Mouse (Mus musculus): ENCODE measurements around the gene Kdm6b. TPM values are rescaled to one million over a fixed set of nuclear protein-coding genes. Genes with fewer than 3 reads are reported as not detected.

Kdm6b gene
- polyA plus RNA-seq, 1 experiment from 2014 or later: 4.0 TPM

GRCm38 (mm10) chr11:69362479-69362878 lies 51.0 kb downstream of the Kdm6b start:
- peaks cover 6% of the 10 kb centered on the region for H3K36me3 ChIP-seq (replicated peaks)
- H3K9me3 ChIP-seq (replicated peaks): no peaks in the 10 kb centered on the region
- no peak overlapping the region for H3K9ac ChIP-seq
- peaks cover 35% of the 10 kb centered on the region for H3K27me3 ChIP-seq
- WGBS (ENCODE audit: insufficient replicate concordance): 89% methylated on average over 2 of the region's 2 CpGs
- peaks cover 30% of the 10 kb centered on the region for H3K4me1 ChIP-seq (replicated peaks)
- no peak overlapping the region for H3K4me2 ChIP-seq
- H3K4me3 ChIP-seq (replicated peaks): no peak overlapping the region
- no peak overlapping the region for H3K27ac ChIP-seq (replicated peaks)
- ATAC-seq (ENCODE audit: insufficient read depth): no peak

GRCm38 (mm10) chr11:69362021-69362420 lies 51.5 kb downstream of the Kdm6b start:
- no peak overlapping the region for H3K4me2 ChIP-seq
- no peak overlapping the region for H3K4me3 ChIP-seq (replicated peaks)
- H3K36me3 ChIP-seq (replicated peaks): peaks cover 9% of the 10 kb centered on the region
- peaks cover 25% of the 10 kb centered on the region for H3K4me1 ChIP-seq (replicated peaks)
- no peak for ATAC-seq (ENCODE audit: insufficient read depth)
- H3K27ac ChIP-seq (replicated peaks): no peak overlapping the region
- WGBS (ENCODE audit: insufficient replicate concordance): 69% methylated on average over 7 of the region's 7 CpGs
- H3K27me3 ChIP-seq: peaks cover 31% of the 10 kb centered on the region
- no peaks in the 10 kb centered on the region for H3K9me3 ChIP-seq (replicated peaks)
- no peak overlapping the region for H3K9ac ChIP-seq

- H3K4me3 ChIP-seq (replicated peaks): no peak overlapping the region
- H3K36me3 ChIP-seq (replicated peaks): peaks cover 27% of the 10 kb centered on the region
- H3K27ac ChIP-seq (replicated peaks): no peak overlapping the region
- H3K27me3 ChIP-seq: no peaks in the 10 kb centered on the region; the same call in 1 of the 2 replicates
- 69% methylated on average over 12 of the region's 12 CpGs for WGBS (ENCODE audit: insufficient replicate concordance)
- no peak overlapping the region for H3K4me2 ChIP-seq
- H3K9ac ChIP-seq: no peak overlapping the region
- no peaks in the 10 kb centered on the region for H3K9me3 ChIP-seq (replicated peaks)
- no peaks in the 10 kb centered on the region for H3K4me1 ChIP-seq (replicated peaks)
- ATAC-seq (ENCODE audit: insufficient read depth): no peak
Observed at GRCm38 (mm10) chr11:69357690-69358089, 55.8 kb downstream of the Kdm6b start.

- Histone ChIP-seq H3K4me3 (replicated peaks) (no peak overlapping the region), H3K9me3 (replicated peaks) (no peaks in the 10 kb centered on the region), H3K27ac (replicated peaks) (no peak overlapping the region), H3K36me3 (replicated peaks) (peaks cover 31% of the 10 kb centered on the region), H3K9ac (no peak overlapping the region), H3K4me1 (replicated peaks) (no peaks in the 10 kb centered on the region), H3K27me3 (no peaks in the 10 kb centered on the region; the same call in 1 of the 2 replicates), H3K4me2 (no peak overlapping the region)
- 68% methylated on average over 5 of the region's 5 CpGs for WGBS (ENCODE audit: insufficient replicate concordance)
- ATAC-seq (ENCODE audit: insufficient read depth): no peak
Observed at GRCm38 (mm10) chr11:69356544-69356943, 56.9 kb downstream of the Kdm6b start.

Other genes with a start within 250 kb of the Kdm6b start
- gene Alox8, start 215.8 kb downstream of the Kdm6b start, polyA plus RNA-seq (2015; fragmentation: Nextera tagmentation; extraction: Ambion mirVana): 0.05 and 0.06 TPM in 2 replicates
- not detected in 2 replicates for gene Gucy2e, start 176.6 kb downstream of the Kdm6b start, polyA plus RNA-seq (2015; fragmentation: Nextera tagmentation; extraction: Ambion mirVana)
- gene Cntrob, start 89.9 kb downstream of the Kdm6b start, polyA plus RNA-seq (2015; fragmentation: Nextera tagmentation; extraction: Ambion mirVana): 7.0 and 8.3 TPM in 2 replicates
- gene Trappc1, start 89.7 kb downstream of the Kdm6b start, polyA plus RNA-seq (2015; fragmentation: Nextera tagmentation; extraction: Ambion mirVana): 74.8 and 77.7 TPM in 2 replicates
- gene Kcnab3, start 87.4 kb downstream of the Kdm6b start, polyA plus RNA-seq (2015; fragmentation: Nextera tagmentation; extraction: Ambion mirVana): 0.13 and 0.26 TPM in 2 replicates
- 0.97 and 1.3 TPM in 2 replicates for gene Rnf227, start 73.2 kb downstream of the Kdm6b start, polyA plus RNA-seq (2015; fragmentation: Nextera tagmentation; extraction: Ambion mirVana)
- gene Chd3, start 44.3 kb downstream of the Kdm6b start, polyA plus RNA-seq (2015; fragmentation: Nextera tagmentation; extraction: Ambion mirVana): 3.4 and 5.8 TPM in 2 replicates
- 77.2 and 88.0 TPM in 2 replicates for gene Naa38, start 18.2 kb downstream of the Kdm6b start, polyA plus RNA-seq (2015; fragmentation: Nextera tagmentation; extraction: Ambion mirVana)
- 9.6 and 11.0 TPM in 2 replicates for gene Cyb5d1, start 18.0 kb downstream of the Kdm6b start, polyA plus RNA-seq (2015; fragmentation: Nextera tagmentation; extraction: Ambion mirVana)
- 6.6 and 7.1 TPM in 2 replicates for gene Tmem88, start 15.4 kb downstream of the Kdm6b start, polyA plus RNA-seq (2015; fragmentation: Nextera tagmentation; extraction: Ambion mirVana)
- gene Dnah2, start 135.4 kb upstream of the Kdm6b start, polyA plus RNA-seq (2015; fragmentation: Nextera tagmentation; extraction: Ambion mirVana): 0.07 and 0.20 TPM in 2 replicates
- 0.50 and 0.58 TPM in 2 replicates for gene Efnb3, start 146.5 kb upstream of the Kdm6b start, polyA plus RNA-seq (2015; fragmentation: Nextera tagmentation; extraction: Ambion mirVana)
- 15.9 and 16.9 TPM in 2 replicates for gene Wrap53, start 166.6 kb upstream of the Kdm6b start, polyA plus RNA-seq (2015; fragmentation: Nextera tagmentation; extraction: Ambion mirVana)
- 62.4 and 63.8 TPM in 2 replicates for gene Trp53, start 166.7 kb upstream of the Kdm6b start, polyA plus RNA-seq (2015; fragmentation: Nextera tagmentation; extraction: Ambion mirVana)
- 14.1 and 14.7 TPM in 2 replicates for gene Atp1b2, start 192.3 kb upstream of the Kdm6b start, polyA plus RNA-seq (2015; fragmentation: Nextera tagmentation; extraction: Ambion mirVana)
- 26.6 and 27.2 TPM in 2 replicates for gene Shbg, start 204.2 kb upstream of the Kdm6b start, polyA plus RNA-seq (2015; fragmentation: Nextera tagmentation; extraction: Ambion mirVana)
- 10.2 and 11.1 TPM in 2 replicates for gene Sat2, start 208.3 kb upstream of the Kdm6b start, polyA plus RNA-seq (2015; fragmentation: Nextera tagmentation; extraction: Ambion mirVana)
- gene Fxr2, start 219.3 kb upstream of the Kdm6b start, polyA plus RNA-seq (2015; fragmentation: Nextera tagmentation; extraction: Ambion mirVana): 7.3 and 9.7 TPM in 2 replicates
- not detected in 2 replicates for gene Sox15, start 241.6 kb upstream of the Kdm6b start, polyA plus RNA-seq (2015; fragmentation: Nextera tagmentation; extraction: Ambion mirVana)
- 34.1 and 35.2 TPM in 2 replicates for gene Mpdu1, start 249.0 kb upstream of the Kdm6b start, polyA plus RNA-seq (2015; fragmentation: Nextera tagmentation; extraction: Ambion mirVana)

Data from liver, embryonic 15.5 days (tissue).